Mouse (Mus musculus) kidney, adult 2 months (tissue): Measurements from ENCODE around the gene Hoxa7.

Source experiments
- CTCF ChIP-seq: fragments of 200-500 bp; conservative IDR thresholded peaks from 2 replicates; pipeline ENCODE4 v1.5.1; 2011; ENCODE audit warnings: low read depth, mild to moderate bottlenecking, control low read depth, low read length, moderate library complexity, mixed read lengths; ENCODE audit not compliant: insufficient read depth, insufficient read length
- POLR2A ChIP-seq: fragments of 200-500 bp; IDR thresholded peaks from one replicate; pipeline ENCODE4 v1.6.1; 2011; ENCODE audit warnings: low read depth, low read length, control low read depth

GRCm38 (mm10) chr6:52220865-52221310, 766 bp downstream of the Hoxa7 start:
- TF ChIP-seq POLR2A, result no peak
- TF ChIP-seq CTCF, result no peak
